Mouse (Mus musculus): Measurements from ENCODE around the gene Arhgap30. TPM values are rescaled to one million over a fixed set of nuclear protein-coding genes. Genes with fewer than 3 reads are reported as not detected.

Arhgap30 gene
- polyA plus RNA-seq, 1 experiment from 2014 or later, result 0.72 TPM

- peaks cover 7% of the 10 kb centered on the region; the same call in 1 of the 2 replicates for H3K9me3 ChIP-seq
- peak overlapping the region; percentile 67 for H3K4me3 ChIP-seq
- peak overlapping the region; percentile 84 for H3K27ac ChIP-seq (replicated peaks)
- peaks cover 16% of the 10 kb centered on the region for H3K4me1 ChIP-seq
- no peak for DNase-seq (ENCODE audit: low spot score)
- 6% methylated on average over 26 of the region's 26 CpGs for WGBS
- peaks cover 37% of the 10 kb centered on the region for H3K36me3 ChIP-seq (replicated peaks)
- H3K27me3 ChIP-seq (replicated peaks; ENCODE audit: low read depth, poor library complexity, severe bottlenecking), result no peaks in the 10 kb centered on the region
These were observed 28.5 kb upstream of the Arhgap30 start for GRCm38 (mm10) chr1:171360253-171360652.

GRCm38 (mm10) chr1:171360656-171361055 lies 28.1 kb upstream of the Arhgap30 start, which contains the start of gene Klhdc9:
Klhdc9 (minus strand) TSS chr1:171360798.
- H3K4me1 ChIP-seq, result peaks cover 16% of the 10 kb centered on the region
- H3K36me3 ChIP-seq (replicated peaks), result peaks cover 37% of the 10 kb centered on the region
- peak; percentile 95 for DNase-seq (ENCODE audit: low spot score)
- H3K27me3 ChIP-seq (replicated peaks; ENCODE audit: low read depth, poor library complexity, severe bottlenecking), result no peaks in the 10 kb centered on the region
- H3K27ac ChIP-seq (replicated peaks), result peak within 1 kb of the TSS; percentile 84
- peak within 1 kb of the TSS; percentile 67 for H3K4me3 ChIP-seq
- H3K9me3 ChIP-seq, result peaks cover 7% of the 10 kb centered on the region; the same call in 1 of the 2 replicates
- WGBS, result under 1% methylated on average over 21 of the region's 21 CpGs

GRCm38 (mm10) chr1:171361106-171362103 lies 27.3 kb upstream of the Arhgap30 start:
- Histone ChIP-seq H3K27me3 (replicated peaks; ENCODE audit: low read depth, poor library complexity, severe bottlenecking) (no peaks in the 10 kb centered on the region), H3K36me3 (replicated peaks) (peaks cover 31% of the 10 kb centered on the region), H3K4me3 (peak overlapping the region; percentile 67), H3K9me3 (peaks cover 6% of the 10 kb centered on the region; the same call in 1 of the 2 replicates), H3K4me1 (peaks cover 16% of the 10 kb centered on the region), H3K27ac (replicated peaks) (peak overlapping the region; percentile 84)
- 31% methylated on average over 16 of the region's 16 CpGs for WGBS
- DNase-seq (ENCODE audit: low spot score), result peak; percentile 71

GRCm38 (mm10) chr1:171365934-171366333 lies 22.8 kb upstream of the Arhgap30 start:
- H3K4me3 ChIP-seq, result no peak overlapping the region
- H3K4me1 ChIP-seq, result peaks cover 11% of the 10 kb centered on the region
- no peaks in the 10 kb centered on the region for H3K36me3 ChIP-seq (replicated peaks)
- WGBS, result 70% methylated on average over 7 of the region's 7 CpGs
- no peak overlapping the region for H3K27ac ChIP-seq (replicated peaks)
- no peak for DNase-seq (ENCODE audit: low spot score)
- no peaks in the 10 kb centered on the region for H3K9me3 ChIP-seq
- H3K27me3 ChIP-seq (replicated peaks; ENCODE audit: low read depth, poor library complexity, severe bottlenecking), result peaks cover 4% of the 10 kb centered on the region

- peak; percentile 51 for DNase-seq (ENCODE audit: low spot score)
- peak within 1 kb of the TSS; percentile 29; the same call in 1 of the 2 replicates for H3K4me3 ChIP-seq
- WGBS, result 33% methylated on average over 20 of the region's 20 CpGs
- H3K27me3 ChIP-seq (replicated peaks; ENCODE audit: low read depth, poor library complexity, severe bottlenecking), result peaks cover 18% of the 10 kb centered on the region
- H3K27ac ChIP-seq (replicated peaks), result peak within 1 kb of the TSS; percentile 21; the same call in 1 of the 2 replicates
- H3K9me3 ChIP-seq, result no peaks in the 10 kb centered on the region
- H3K4me1 ChIP-seq, result peaks cover 30% of the 10 kb centered on the region
- no peaks in the 10 kb centered on the region for H3K36me3 ChIP-seq (replicated peaks)
These were observed 18.8 kb upstream of the Arhgap30 start, which contains the start of gene Nectin4 for GRCm38 (mm10) chr1:171369845-171370556. Nectin4 (plus strand) TSS chr1:171370099.

- H3K4me3 ChIP-seq, result 0 out of 2 replicates have a peak overlapping the region, but pooled peaks have one; percentile 11
- DNase-seq (ENCODE audit: low spot score), result no peak
- peaks cover 45% of the 10 kb centered on the region for H3K4me1 ChIP-seq
- no peaks in the 10 kb centered on the region for H3K36me3 ChIP-seq (replicated peaks)
- 21% methylated on average over 3 of the region's 3 CpGs for WGBS
- no peaks in the 10 kb centered on the region for H3K9me3 ChIP-seq
- H3K27me3 ChIP-seq (replicated peaks; ENCODE audit: low read depth, poor library complexity, severe bottlenecking), result peaks cover 18% of the 10 kb centered on the region
- no peak overlapping the region for H3K27ac ChIP-seq (replicated peaks)
These were observed 15.9 kb upstream of the Arhgap30 start for GRCm38 (mm10) chr1:171372880-171373279.

- Histone ChIP-seq H3K4me3 (no peak overlapping the region), H3K36me3 (replicated peaks) (no peaks in the 10 kb centered on the region), H3K27ac (replicated peaks) (peak overlapping the region; percentile 75), H3K9me3 (no peaks in the 10 kb centered on the region), H3K27me3 (replicated peaks; ENCODE audit: low read depth, poor library complexity, severe bottlenecking) (peaks cover 24% of the 10 kb centered on the region), H3K4me1 (peaks cover 45% of the 10 kb centered on the region)
- DNase-seq (ENCODE audit: low spot score), result peak; percentile 21
- 2% methylated on average over 4 of the region's 4 CpGs for WGBS
These were observed 14.8 kb upstream of the Arhgap30 start for GRCm38 (mm10) chr1:171373946-171374345.

- peak; percentile 47 for DNase-seq (ENCODE audit: low spot score)
- Histone ChIP-seq H3K36me3 (replicated peaks) (no peaks in the 10 kb centered on the region), H3K27ac (replicated peaks) (0 out of 2 replicates have a peak overlapping the region, but pooled peaks have one; percentile 44), H3K4me1 (peaks cover 48% of the 10 kb centered on the region), H3K9me3 (no peaks in the 10 kb centered on the region), H3K27me3 (replicated peaks; ENCODE audit: low read depth, poor library complexity, severe bottlenecking) (peaks cover 35% of the 10 kb centered on the region), H3K4me3 (peak overlapping the region; percentile 8; the same call in 1 of the 2 replicates)
- WGBS, result 37% methylated on average over 9 of the region's 9 CpGs
These were observed 13.1 kb upstream of the Arhgap30 start for GRCm38 (mm10) chr1:171375646-171376097.

GRCm38 (mm10) chr1:171378298-171378697 lies 10.5 kb upstream of the Arhgap30 start:
- Histone ChIP-seq H3K27ac (replicated peaks) (no peak overlapping the region), H3K4me3 (no peak overlapping the region), H3K4me1 (peaks cover 41% of the 10 kb centered on the region), H3K36me3 (replicated peaks) (no peaks in the 10 kb centered on the region), H3K9me3 (no peaks in the 10 kb centered on the region), H3K27me3 (replicated peaks; ENCODE audit: low read depth, poor library complexity, severe bottlenecking) (peaks cover 44% of the 10 kb centered on the region)
- WGBS, result 90% methylated on average over 6 of the region's 6 CpGs
- no peak for DNase-seq (ENCODE audit: low spot score)

- WGBS, result 8% methylated on average over 31 of the region's 31 CpGs
- DNase-seq (ENCODE audit: low spot score), result peak; percentile 80
- peaks cover 51% of the 10 kb centered on the region for H3K27me3 ChIP-seq (replicated peaks; ENCODE audit: low read depth, poor library complexity, severe bottlenecking)
- peak overlapping the region; percentile 45 for H3K4me3 ChIP-seq
- no peaks in the 10 kb centered on the region for H3K36me3 ChIP-seq (replicated peaks)
- H3K9me3 ChIP-seq, result no peaks in the 10 kb centered on the region
- H3K4me1 ChIP-seq, result peaks cover 28% of the 10 kb centered on the region
- 0 out of 2 replicates have a peak overlapping the region, but pooled peaks have one; percentile 40 for H3K27ac ChIP-seq (replicated peaks)
These were observed 8.7 kb upstream of the Arhgap30 start for GRCm38 (mm10) chr1:171379935-171380599.

- no peak for DNase-seq (ENCODE audit: low spot score)
- 82% methylated on average over 11 of the region's 11 CpGs for WGBS
- H3K36me3 ChIP-seq (replicated peaks), result no peaks in the 10 kb centered on the region
- no peak overlapping the region for H3K27ac ChIP-seq (replicated peaks)
- no peaks in the 10 kb centered on the region for H3K9me3 ChIP-seq
- H3K4me3 ChIP-seq, result no peak overlapping the region
- H3K4me1 ChIP-seq, result peaks cover 26% of the 10 kb centered on the region
- H3K27me3 ChIP-seq (replicated peaks; ENCODE audit: low read depth, poor library complexity, severe bottlenecking), result peaks cover 51% of the 10 kb centered on the region
These were observed 6.6 kb upstream of the Arhgap30 start for GRCm38 (mm10) chr1:171382096-171382620.
